Mouse (Mus musculus): Measurements from ENCODE around the gene Shld2.

Gene Shld2

GRCm38 (mm10) chr14:34310234-34310965 lies at the start of gene Shld2, which contains the start of gene Glud1:
Gene Shld2 (minus strand): TSS chr14:34310493.
Gene Glud1 (plus strand): TSS chr14:34310727.
- peak; percentile 83 to 89 for DNase-seq (ENCODE audit: low spot score in 2 of 2)

GRCm38 (mm10) chr14:34359676-34360244 lies 49.5 kb upstream of the Shld2 start:
- no peak for DNase-seq (ENCODE audit: low spot score in 2 of 2)

- DNase-seq (ENCODE audit: low spot score in 2 of 2): peak in 1 of 2 experiments; percentile 15
Observed at GRCm38 (mm10) chr14:34357671-34358455, 47.6 kb upstream of the Shld2 start.

- no peak for DNase-seq (ENCODE audit: low spot score in 2 of 2)
Observed at GRCm38 (mm10) chr14:34355301-34355700, 45.0 kb upstream of the Shld2 start, which contains the start of gene Fam25c. Gene Fam25c (minus strand): TSS chr14:34355433.

GRCm38 (mm10) chr14:34354456-34354855 lies 44.2 kb upstream of the Shld2 start:
- DNase-seq (ENCODE audit: low spot score in 2 of 2): no peak

- no peak for DNase-seq (ENCODE audit: low spot score in 2 of 2)
Observed at GRCm38 (mm10) chr14:34353326-34353725, 43.0 kb upstream of the Shld2 start.

- no peak for DNase-seq (ENCODE audit: low spot score in 2 of 2)
Observed at GRCm38 (mm10) chr14:34352523-34352922, 42.2 kb upstream of the Shld2 start.

- DNase-seq (ENCODE audit: low spot score in 2 of 2): no peak
Observed at GRCm38 (mm10) chr14:34351660-34352059, 41.4 kb upstream of the Shld2 start.

GRCm38 (mm10) chr14:34349007-34349406 lies 38.7 kb upstream of the Shld2 start:
- no peak for DNase-seq (ENCODE audit: low spot score in 2 of 2)

- DNase-seq (ENCODE audit: low spot score in 2 of 2): no peak
Observed at GRCm38 (mm10) chr14:34348301-34348700, 38.0 kb upstream of the Shld2 start.

GRCm38 (mm10) chr14:34347084-34347483 lies 36.8 kb upstream of the Shld2 start:
- DNase-seq (ENCODE audit: low spot score in 2 of 2): no peak

- DNase-seq (ENCODE audit: low spot score in 2 of 2): no peak
Observed at GRCm38 (mm10) chr14:34345771-34346566, 35.7 kb upstream of the Shld2 start.

GRCm38 (mm10) chr14:34344361-34344760 lies 34.1 kb upstream of the Shld2 start:
- DNase-seq (ENCODE audit: low spot score in 2 of 2): no peak

GRCm38 (mm10) chr14:34343078-34343477 lies 32.8 kb upstream of the Shld2 start:
- no peak for DNase-seq (ENCODE audit: low spot score in 2 of 2)

GRCm38 (mm10) chr14:34341993-34342392 lies 31.7 kb upstream of the Shld2 start:
- DNase-seq (ENCODE audit: low spot score in 2 of 2): no peak

GRCm38 (mm10) chr14:34339446-34339845 lies 29.2 kb upstream of the Shld2 start:
- DNase-seq (ENCODE audit: low spot score in 2 of 2): peak in 1 of 2 experiments; percentile 33

- DNase-seq (ENCODE audit: low spot score in 2 of 2): peak in 1 of 2 experiments; percentile 42
Observed at GRCm38 (mm10) chr14:34332476-34332875, 22.2 kb upstream of the Shld2 start.

GRCm38 (mm10) chr14:34331886-34332285 lies 21.6 kb upstream of the Shld2 start:
- peak in 1 of 2 experiments; percentile 33 for DNase-seq (ENCODE audit: low spot score in 2 of 2)

GRCm38 (mm10) chr14:34330657-34331158 lies 20.4 kb upstream of the Shld2 start:
- no peak for DNase-seq (ENCODE audit: low spot score in 2 of 2)

GRCm38 (mm10) chr14:34327618-34328017 lies 17.3 kb upstream of the Shld2 start:
- no peak for DNase-seq (ENCODE audit: low spot score in 2 of 2)

- no peak for DNase-seq (ENCODE audit: low spot score in 2 of 2)
Observed at GRCm38 (mm10) chr14:34326606-34327005, 16.3 kb upstream of the Shld2 start.

Data from left cerebral cortex, adult 9 months (tissue).